Mouse (Mus musculus): Measurements from ENCODE around the gene Defb20. TPM values are rescaled to one million over a fixed set of nuclear protein-coding genes. Genes with fewer than 3 reads are reported as not detected.

Defb20 gene
- polyA plus RNA-seq (2015; fragmentation: Nextera tagmentation; extraction: Ambion mirVana) = not detected in 2 replicates

DNA sequence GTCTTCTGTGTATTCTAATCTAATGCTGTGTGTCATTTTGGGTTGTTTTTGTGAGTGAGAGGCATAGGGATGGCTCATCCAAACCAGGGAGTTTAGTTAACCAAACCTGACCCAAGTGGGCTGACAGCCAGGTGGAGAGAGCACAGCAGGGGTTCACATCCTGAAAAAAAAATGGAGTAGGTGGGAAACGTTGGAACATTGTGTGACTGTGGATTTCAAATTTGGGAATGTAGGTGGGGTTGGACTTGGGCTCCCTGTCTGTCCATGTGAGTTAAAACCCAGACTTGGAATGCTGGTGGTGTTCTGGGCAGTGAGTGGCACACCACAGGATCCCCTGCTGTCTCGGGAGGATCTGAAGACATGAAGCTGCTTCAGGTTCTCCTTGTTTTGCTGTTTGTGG, at the start of gene Defb20:
TSS of gene Defb20 (plus strand) at position 301 of the 400 bp plus-strand sequence.

GRCm38 (mm10) chr2:152464570-152465150, 12.2 kb upstream of the Defb20 start, which contains the start of gene Defb23:
Defb23 (minus strand) TSS chr2:152464620.

GRCm38 (mm10) chr2:152490038-152490437, 13.2 kb downstream of the Defb20 start, which contains the start of gene Defb22:
Defb22 (minus strand) TSS chr2:152490138.

DNA sequence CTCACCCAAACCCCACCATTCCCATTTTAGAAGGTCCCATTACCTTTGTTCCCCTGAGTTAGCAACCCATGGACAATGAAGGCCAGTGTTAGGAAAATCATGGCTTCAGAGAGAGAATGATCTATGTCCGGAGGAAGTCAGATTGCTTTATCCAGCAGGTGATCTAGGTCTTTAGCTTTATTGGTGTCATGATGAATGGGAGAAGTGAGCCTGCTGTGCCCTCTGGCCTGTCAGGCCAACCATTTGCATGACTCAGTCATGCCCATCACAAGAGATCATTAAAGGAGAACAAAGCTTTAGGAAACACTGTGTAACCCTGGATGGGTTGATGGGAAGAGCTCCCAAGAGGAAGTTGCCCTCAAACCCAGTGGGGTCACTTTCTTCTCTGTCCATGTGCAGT, 34.7 kb downstream of the Defb20 start, which contains the start of gene Defb26:
TSS of gene Defb26 (minus strand) at position 101 of the 400 bp plus-strand sequence.

DNA sequence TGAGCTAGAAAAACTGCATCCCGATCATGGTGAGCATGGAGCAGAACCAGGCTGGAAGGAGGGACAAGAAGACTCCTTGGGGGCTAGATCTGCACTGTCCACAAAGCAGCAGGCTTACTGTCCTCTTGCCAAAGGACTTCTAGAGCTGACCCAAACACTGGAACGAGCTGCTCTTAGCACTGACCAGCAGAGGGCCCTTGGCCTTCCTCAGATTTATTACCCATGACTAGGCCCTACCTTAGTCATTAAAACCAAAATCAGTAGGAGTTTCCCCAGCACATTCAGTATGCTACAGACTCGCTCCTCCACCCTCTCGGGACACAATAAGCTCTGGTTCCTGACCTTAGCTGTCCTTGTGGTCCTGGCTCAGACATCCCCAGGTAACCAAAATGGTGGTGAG, 41.1 kb downstream of the Defb20 start, which contains the start of gene Defb28:
TSS of gene Defb28 (plus strand) at position 275 of the 400 bp plus-strand sequence.

Other genes with a start within 250 kb of the Defb20 start
- gene Tbc1d20, start 183.2 kb upstream of the Defb20 start, polyA plus RNA-seq (2015; fragmentation: Nextera tagmentation; extraction: Ambion mirVana) = 14.9 and 18.5 TPM in 2 replicates
- 65.4 and 71.0 TPM in 2 replicates for gene Rbck1, start 144.4 kb upstream of the Defb20 start, polyA plus RNA-seq (2015; fragmentation: Nextera tagmentation; extraction: Ambion mirVana)
- gene Trib3, start 133.0 kb upstream of the Defb20 start, polyA plus RNA-seq (2015; fragmentation: Nextera tagmentation; extraction: Ambion mirVana) = 1.2 and 1.8 TPM in 2 replicates
- not detected in 2 replicates for gene Nrsn2, start 100.4 kb upstream of the Defb20 start, polyA plus RNA-seq (2015; fragmentation: Nextera tagmentation; extraction: Ambion mirVana)
- 3.5 and 3.9 TPM in 2 replicates for gene Sox12, start 79.0 kb upstream of the Defb20 start, polyA plus RNA-seq (2015; fragmentation: Nextera tagmentation; extraction: Ambion mirVana)
- gene Zcchc3, start 62.0 kb upstream of the Defb20 start, polyA plus RNA-seq (2015; fragmentation: Nextera tagmentation; extraction: Ambion mirVana) = 15.6 and 16.3 TPM in 2 replicates
- gene 6820408C15Rik, start 61.5 kb upstream of the Defb20 start, polyA plus RNA-seq (2015; fragmentation: Nextera tagmentation; extraction: Ambion mirVana) = 0.59 and 0.61 TPM in 2 replicates
- gene Defb23, start 12.4 kb upstream of the Defb20 start, polyA plus RNA-seq (2015; fragmentation: Nextera tagmentation; extraction: Ambion mirVana) = not detected in 2 replicates
- not detected in 2 replicates for gene Defb22, start 13.1 kb downstream of the Defb20 start, polyA plus RNA-seq (2015; fragmentation: Nextera tagmentation; extraction: Ambion mirVana)
- gene Defb26, start 34.6 kb downstream of the Defb20 start, polyA plus RNA-seq (2015; fragmentation: Nextera tagmentation; extraction: Ambion mirVana) = not detected in 2 replicates
- gene Defb28, start 41.2 kb downstream of the Defb20 start, polyA plus RNA-seq (2015; fragmentation: Nextera tagmentation; extraction: Ambion mirVana) = not detected in 2 replicates
- not detected in 2 replicates for gene Defb29, start 63.0 kb downstream of the Defb20 start, polyA plus RNA-seq (2015; fragmentation: Nextera tagmentation; extraction: Ambion mirVana)
- not detected in 2 replicates for gene Gm17416, start 92.3 kb downstream of the Defb20 start, polyA plus RNA-seq (2015; fragmentation: Nextera tagmentation; extraction: Ambion mirVana)
- gene Defb21, start 95.7 kb downstream of the Defb20 start, polyA plus RNA-seq (2015; fragmentation: Nextera tagmentation; extraction: Ambion mirVana) = not detected in 2 replicates
- not detected in 2 replicates for gene Defb19, start 103.2 kb downstream of the Defb20 start, polyA plus RNA-seq (2015; fragmentation: Nextera tagmentation; extraction: Ambion mirVana)
- not detected in 2 replicates for gene Defb45, start 122.3 kb downstream of the Defb20 start, polyA plus RNA-seq (2015; fragmentation: Nextera tagmentation; extraction: Ambion mirVana)
- not detected in 2 replicates for gene Defb36, start 127.3 kb downstream of the Defb20 start, polyA plus RNA-seq (2015; fragmentation: Nextera tagmentation; extraction: Ambion mirVana)
- 0.80 TPM in 1 of 2 replicates, not detected in the other for gene Defb25, start 146.0 kb downstream of the Defb20 start, polyA plus RNA-seq (2015; fragmentation: Nextera tagmentation; extraction: Ambion mirVana)
- 9.0 and 12.1 TPM in 2 replicates for gene Rem1, start 149.9 kb downstream of the Defb20 start, polyA plus RNA-seq (2015; fragmentation: Nextera tagmentation; extraction: Ambion mirVana)
- 57.9 and 64.3 TPM in 2 replicates for gene H13, start 192.4 kb downstream of the Defb20 start, polyA plus RNA-seq (2015; fragmentation: Nextera tagmentation; extraction: Ambion mirVana)
- gene Mcts2, start 210.0 kb downstream of the Defb20 start, polyA plus RNA-seq (2015; fragmentation: Nextera tagmentation; extraction: Ambion mirVana) = 15.8 and 17.5 TPM in 2 replicates

Measured in spleen, postnatal 0 days (tissue).